Mouse (Mus musculus) lung, postnatal 14 days (tissue): Measurements from ENCODE around the gene Akr1d1.

Source experiments
- DNase-seq: peaks from one replicate; pipeline ENCODE4 v3.0.0; 2021

Akr1d1 gene

GRCm38 (mm10) chr6:37529940-37530339, at the start of gene Akr1d1:
Akr1d1 (plus strand) TSS chr6:37530173.
- no peak for DNase-seq

GRCm38 (mm10) chr6:37481147-37481546, 48.8 kb upstream of the Akr1d1 start:
- DNase-seq: no peak

- DNase-seq: no peak
These were observed 46.7 kb upstream of the Akr1d1 start for GRCm38 (mm10) chr6:37483262-37483661.

GRCm38 (mm10) chr6:37484588-37485070, 45.3 kb upstream of the Akr1d1 start:
- DNase-seq: no peak

GRCm38 (mm10) chr6:37486502-37486901, 43.5 kb upstream of the Akr1d1 start:
- DNase-seq: no peak

GRCm38 (mm10) chr6:37492241-37492640, 37.7 kb upstream of the Akr1d1 start:
- DNase-seq: no peak

- no peak for DNase-seq
These were observed 35.0 kb upstream of the Akr1d1 start for GRCm38 (mm10) chr6:37494957-37495356.

- no peak for DNase-seq
These were observed 33.1 kb upstream of the Akr1d1 start for GRCm38 (mm10) chr6:37496866-37497265.

GRCm38 (mm10) chr6:37505588-37505987, 24.4 kb upstream of the Akr1d1 start:
- no peak for DNase-seq

- DNase-seq: no peak
These were observed 23.0 kb upstream of the Akr1d1 start for GRCm38 (mm10) chr6:37506909-37507515.

GRCm38 (mm10) chr6:37510786-37511185, 19.2 kb upstream of the Akr1d1 start:
- DNase-seq: no peak

- DNase-seq: no peak
These were observed 9.2 kb upstream of the Akr1d1 start for GRCm38 (mm10) chr6:37520631-37521375.

- DNase-seq: no peak
These were observed 2.1 kb downstream of the Akr1d1 start for GRCm38 (mm10) chr6:37532036-37532435.

GRCm38 (mm10) chr6:37536831-37537230, 6.9 kb downstream of the Akr1d1 start:
- DNase-seq: no peak

- peak; percentile 9 for DNase-seq
These were observed 7.8 kb downstream of the Akr1d1 start for GRCm38 (mm10) chr6:37537801-37538200.

- DNase-seq: no peak
These were observed 8.8 kb downstream of the Akr1d1 start for GRCm38 (mm10) chr6:37538792-37539191.

GRCm38 (mm10) chr6:37539403-37539802, 9.4 kb downstream of the Akr1d1 start:
- no peak for DNase-seq

GRCm38 (mm10) chr6:37540113-37540512, 10.1 kb downstream of the Akr1d1 start:
- DNase-seq: no peak

GRCm38 (mm10) chr6:37541171-37541570, 11.2 kb downstream of the Akr1d1 start:
- no peak for DNase-seq

GRCm38 (mm10) chr6:37542145-37542544, 12.2 kb downstream of the Akr1d1 start:
- no peak for DNase-seq

GRCm38 (mm10) chr6:37552760-37553159, 22.8 kb downstream of the Akr1d1 start:
- DNase-seq: peak; percentile 32

GRCm38 (mm10) chr6:37553926-37554325, 24.0 kb downstream of the Akr1d1 start:
- DNase-seq: no peak

- DNase-seq: no peak
These were observed 24.4 kb downstream of the Akr1d1 start for GRCm38 (mm10) chr6:37554327-37554726.

GRCm38 (mm10) chr6:37563861-37564260, 33.9 kb downstream of the Akr1d1 start:
- no peak for DNase-seq
